Mouse (Mus musculus) thymus, adult 2 months (tissue): ENCODE measurements at regions not wholly inside any gene's neighbourhood (a gene's known extent, or its start where the extent isn't known, plus 50 kb on each side); places are given as distances from the start of the nearest gene placed in this dataset.

Experiments
- DNase-seq: peaks from one replicate; pipeline ENCODE4 v3.0.0; 2021
- H3K27ac ChIP-seq: fragments of 200-500 bp; 2 replicates; pipeline ENCODE4 v1.5.1; 2012; ENCODE audit warnings: low read length, control low read depth; ENCODE audit not compliant: control insufficient read depth, insufficient read depth
- H3K27me3 ChIP-seq: fragments of 200-500 bp; 2 replicates; pipeline ENCODE4 v1.6.1; 2012; ENCODE audit warnings: mild to moderate bottlenecking, low read length, moderate library complexity, mixed read lengths; ENCODE audit not compliant: control insufficient read depth, insufficient read depth
- H3K36me3 ChIP-seq: fragments of 200-500 bp; 2 replicates; pipeline ENCODE4 v1.6.1; 2012; ENCODE audit warnings: mild to moderate bottlenecking, low read length, moderate library complexity; ENCODE audit not compliant: control insufficient read depth, insufficient read depth
- H3K4me1 ChIP-seq: fragments of 200-500 bp; replicated peaks from 2 replicates; pipeline ENCODE4 v1.6.1; 2012; ENCODE audit warnings: low read length; ENCODE audit not compliant: control insufficient read depth, insufficient read depth
- H3K4me3 ChIP-seq: fragments of 200-500 bp; 2 replicates; pipeline ENCODE4 v1.5.1; 2012; ENCODE audit warnings: mild to moderate bottlenecking, low read length, control low read depth, moderate library complexity; ENCODE audit not compliant: control insufficient read depth, insufficient read depth
- CTCF ChIP-seq: fragments of 200-500 bp; IDR thresholded peaks from 2 replicates; pipeline ENCODE4 v1.5.1; 2012; ENCODE audit warnings: mild to moderate bottlenecking, control low read depth, low read length, moderate library complexity, borderline replicate concordance; ENCODE audit not compliant: control insufficient read depth, poor library complexity, insufficient read depth; ENCODE audit errors: extremely low read depth
- POLR2A ChIP-seq: fragments of 200-500 bp; IDR thresholded peaks from 2 replicates; pipeline ENCODE4 v1.6.1; 2012; ENCODE audit warnings: mild to moderate bottlenecking, low read length, control low read depth, moderate library complexity; ENCODE audit not compliant: control insufficient read depth, poor library complexity, insufficient read depth; ENCODE audit errors: extremely low read depth
- WGBS: fragments of 180-500 bp; shearing (Covaris S2); methylation state at CpG from one replicate; pipeline ENCODE4 v1.1.7; 2018; 5-methylcytosine and 5-hydroxymethylcytosine counted together

GRCm38 (mm10) chr2:159361371-159361770, 566.8 kb downstream of the Dhx35 start:
- no peaks in the 10 kb centered on the region for H3K4me1 ChIP-seq
- no peak overlapping the region for H3K27ac ChIP-seq
- no peak for DNase-seq
- H3K36me3 ChIP-seq: no peaks in the 10 kb centered on the region
- TF ChIP-seq CTCF (no peak), POLR2A (no peak)
- WGBS: 77% methylated on average over 3 of the region's 3 CpGs
- H3K4me3 ChIP-seq: no peak overlapping the region
- no peaks in the 10 kb centered on the region for H3K27me3 ChIP-seq

- no peaks in the 10 kb centered on the region for H3K4me1 ChIP-seq
- H3K27ac ChIP-seq: no peak overlapping the region
- no peak for DNase-seq
- no peaks in the 10 kb centered on the region for H3K36me3 ChIP-seq
- no peaks in the 10 kb centered on the region for H3K27me3 ChIP-seq
- no peak overlapping the region for H3K4me3 ChIP-seq
- 53% methylated on average over 10 of the region's 10 CpGs for WGBS
- TF ChIP-seq CTCF: no peak
- no peak for TF ChIP-seq POLR2A
These were observed 598.3 kb downstream of the Dhx35 start for GRCm38 (mm10) chr2:159392865-159393264.

- 86% methylated on average over 9 of the region's 9 CpGs for WGBS
- no peak overlapping the region for H3K27ac ChIP-seq
- TF ChIP-seq CTCF: no peak
- no peak for TF ChIP-seq POLR2A
These were observed 607.0 kb downstream of the Dhx35 start for GRCm38 (mm10) chr2:159401421-159402100.

GRCm38 (mm10) chr2:159404940-159405339, 610.3 kb downstream of the Dhx35 start:
- H3K27me3 ChIP-seq: no peaks in the 10 kb centered on the region
- H3K27ac ChIP-seq: no peak overlapping the region
- no peaks in the 10 kb centered on the region for H3K4me1 ChIP-seq
- no peak overlapping the region for H3K4me3 ChIP-seq
- WGBS: 60% methylated on average over 1 of the region's 1 CpGs
- no peaks in the 10 kb centered on the region for H3K36me3 ChIP-seq
- no peak for TF ChIP-seq POLR2A
- TF ChIP-seq CTCF: no peak
- DNase-seq: no peak

More at GRCm38 (mm10) chr2:159401421-159402100, 607.0 kb downstream of the Dhx35 start:
- DNase-seq: no peak
- Histone ChIP-seq H3K27me3 (no peaks in the 10 kb centered on the region), H3K4me3 (no peak overlapping the region), H3K4me1 (no peaks in the 10 kb centered on the region), H3K36me3 (no peaks in the 10 kb centered on the region)

GRCm38 (mm10) chr2:159414599-159414998, 620.0 kb downstream of the Dhx35 start:
- no peak for DNase-seq
- TF ChIP-seq POLR2A (no peak), CTCF (no peak)
- WGBS: 0% methylated on average over 1 of the region's 1 CpGs
- no peaks in the 10 kb centered on the region for H3K27me3 ChIP-seq
- no peak overlapping the region for H3K27ac ChIP-seq
- H3K36me3 ChIP-seq: no peaks in the 10 kb centered on the region
- no peak overlapping the region for H3K4me3 ChIP-seq
- H3K4me1 ChIP-seq: no peaks in the 10 kb centered on the region

- Histone ChIP-seq H3K27ac (no peak overlapping the region), H3K4me1 (no peaks in the 10 kb centered on the region), H3K4me3 (no peak overlapping the region), H3K36me3 (no peaks in the 10 kb centered on the region), H3K27me3 (no peaks in the 10 kb centered on the region)
- no peak for DNase-seq
- TF ChIP-seq CTCF (no peak), POLR2A (no peak)
- 86% methylated on average over 7 of the region's 7 CpGs for WGBS
These were observed 623.8 kb downstream of the Dhx35 start for GRCm38 (mm10) chr2:159418371-159418940.

- TF ChIP-seq CTCF (no peak), POLR2A (no peak)
- WGBS: 42% methylated on average over 7 of the region's 7 CpGs
- Histone ChIP-seq H3K27ac (no peak overlapping the region), H3K36me3 (no peaks in the 10 kb centered on the region), H3K4me1 (no peaks in the 10 kb centered on the region), H3K4me3 (no peak overlapping the region), H3K27me3 (no peaks in the 10 kb centered on the region)
- no peak for DNase-seq
These were observed 627.8 kb downstream of the Dhx35 start for GRCm38 (mm10) chr2:159422281-159422937.
